In the genomic region with DNA sequence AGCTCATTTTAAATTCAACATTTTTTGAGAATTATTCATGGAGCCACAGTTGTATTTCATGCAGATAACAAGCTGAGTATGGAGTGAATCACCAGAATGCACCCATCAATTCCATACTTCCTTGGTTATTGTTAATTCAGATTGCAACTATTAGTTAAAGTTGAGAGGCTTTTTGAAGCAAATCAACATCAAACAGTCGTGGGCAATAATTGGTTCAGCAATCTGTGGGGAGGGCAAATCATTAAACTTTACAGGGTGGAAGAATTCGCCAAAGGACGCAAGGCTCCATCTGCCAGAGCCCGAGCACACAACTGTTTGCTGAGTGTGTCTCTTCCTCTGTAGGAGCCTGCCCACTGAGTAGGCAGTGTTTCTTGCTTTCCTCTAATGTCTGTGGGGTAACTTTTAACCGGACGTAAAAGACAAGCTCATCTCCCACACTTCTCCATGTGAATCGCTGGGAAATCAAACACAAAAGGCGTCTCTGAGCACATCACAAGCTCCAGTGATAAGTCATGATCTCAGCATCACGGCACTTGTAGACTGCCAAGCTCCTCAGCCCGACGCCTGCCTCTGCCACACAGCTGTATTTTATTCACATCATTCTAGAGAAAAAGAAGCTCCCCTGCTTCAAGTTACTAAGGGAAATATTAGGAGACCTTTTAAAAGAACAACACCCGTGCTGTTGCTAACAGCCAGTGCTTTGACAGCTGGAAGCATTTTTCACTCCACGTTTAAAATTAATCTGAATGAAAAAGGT, we compare ENCODE assay signal across 10 mouse cellular contexts.
DNase-seq lines count a peak whose midpoint lies in the region; ATAC-seq lines count a peak whose summit lies in the region.
"Had no signal": no experiment of that assay in that cellular context is flagged by ENCODE, and none has a peak within 500 bp of the region (broad histone marks: within the 10 kb centered on the region; RNA-seq: fewer than 3 reads in every experiment).

No protein-coding gene starts in this region.

- no peak overlapping the region for H3K4me2 ChIP-seq in midbrain, embryonic 12.5 days (replicated peaks)
- H3K4me2 ChIP-seq in midbrain, embryonic 13.5 days (replicated peaks), result no peak overlapping the region
- no peak overlapping the region for H3K4me2 ChIP-seq in embryonic facial prominence, embryonic 11.5 days (ENCODE audit: low read depth, low read length)
- H3K4me2 ChIP-seq in neural tube, embryonic 14.5 days (ENCODE audit: low read depth, low read length), result peak overlapping the region; percentile 23; the same call in 1 of the 2 replicates
- H3K4me2 ChIP-seq: heart, embryonic 15.5 days had no signal

- peak; percentile 79 for DNase-seq in embryonic facial prominence, embryonic 11.5 days (ENCODE audit: low spot score)
- peak; percentile 26 for DNase-seq in layer of hippocampus, adult 9-10 months (ENCODE audit: low spot score)
- no peak for DNase-seq in adrenal gland, adult 2 months
- DNase-seq: kidney, adult 11 months had no signal

- H3K27me3 ChIP-seq in midbrain, embryonic 12.5 days, result no peaks in the 10 kb centered on the region
- H3K27me3 ChIP-seq in midbrain, embryonic 13.5 days, result no peaks in the 10 kb centered on the region
- H3K27me3 ChIP-seq in embryonic facial prominence, embryonic 11.5 days (ENCODE audit: control insufficient read depth, insufficient read depth, low read length), result no peaks in the 10 kb centered on the region
- H3K27me3 ChIP-seq in neural tube, embryonic 14.5 days (ENCODE audit: control insufficient read depth, insufficient read depth, low read length), result no peaks in the 10 kb centered on the region
- H3K27me3 ChIP-seq: heart, embryonic 15.5 days had no signal

- H3K4me1 ChIP-seq in midbrain, embryonic 12.5 days, result peaks cover 7% of the 10 kb centered on the region; the same call in 1 of the 2 replicates
- H3K4me1 ChIP-seq in midbrain, embryonic 13.5 days (replicated peaks), result 0 out of 2 replicates have a peak, but pooled peaks cover 9% of the 10 kb centered on the region
- H3K4me1 ChIP-seq in embryonic facial prominence, embryonic 11.5 days (ENCODE audit: control insufficient read depth, insufficient read depth, low read length), result no peaks in the 10 kb centered on the region
- H3K4me1 ChIP-seq in neural tube, embryonic 14.5 days (ENCODE audit: control insufficient read depth, insufficient read depth, low read length), result peaks cover 4% of the 10 kb centered on the region; the same call in 1 of the 2 replicates
- H3K4me1 ChIP-seq: heart, embryonic 15.5 days had no signal

- no peaks in the 10 kb centered on the region for H3K36me3 ChIP-seq in midbrain, embryonic 12.5 days
- no peaks in the 10 kb centered on the region for H3K36me3 ChIP-seq in midbrain, embryonic 13.5 days
- H3K36me3 ChIP-seq in embryonic facial prominence, embryonic 11.5 days (replicated peaks; ENCODE audit: control insufficient read depth, insufficient read depth, low read depth, low read length), result no peaks in the 10 kb centered on the region
- H3K36me3 ChIP-seq in neural tube, embryonic 14.5 days (ENCODE audit: control insufficient read depth, insufficient read depth, low read length), result no peaks in the 10 kb centered on the region
- H3K36me3 ChIP-seq: heart, embryonic 15.5 days had no signal

- WGBS in midbrain, embryonic 12.5 days, result 73% methylated on average over 13 of the region's 13 CpGs
- 63% methylated on average over 13 of the region's 13 CpGs for WGBS in midbrain, embryonic 13.5 days
- 34% methylated on average over 13 of the region's 13 CpGs for WGBS in embryonic facial prominence, embryonic 11.5 days
- 30% methylated on average over 13 of the region's 13 CpGs for WGBS in neural tube, embryonic 14.5 days

- H3K4me3 ChIP-seq in midbrain, embryonic 12.5 days, result no peak overlapping the region
- H3K4me3 ChIP-seq in midbrain, embryonic 13.5 days (replicated peaks), result no peak overlapping the region
- H3K4me3 ChIP-seq in embryonic facial prominence, embryonic 11.5 days (ENCODE audit: low read depth, low read length), result no peak overlapping the region
- no peak overlapping the region for H3K4me3 ChIP-seq in neural tube, embryonic 14.5 days (ENCODE audit: low read depth, low read length)
- H3K4me3 ChIP-seq: erythroblast, embryonic 14.5 days; heart, embryonic 15.5 days had no signal

- no peak for ATAC-seq in midbrain, embryonic 12.5 days (ENCODE audit: low FRiP score, low read depth)
- ATAC-seq in midbrain, embryonic 13.5 days, result no peak
- no peak for ATAC-seq in embryonic facial prominence, embryonic 11.5 days (replicated peaks; ENCODE audit: insufficient number of reproducible peaks, low FRiP score, low TSS enrichment, low read depth)
- ATAC-seq in neural tube, embryonic 14.5 days (ENCODE audit: low read depth), result peak; percentile 65; the same call in 1 of the 2 replicates
- no peak for ATAC-seq in erythroid progenitor cell, adult 5-6 weeks (replicated peaks; ENCODE audit: low FRiP score, poor library complexity, severe bottlenecking)

- no peak overlapping the region for H3K9ac ChIP-seq in midbrain, embryonic 12.5 days (replicated peaks)
- no peak overlapping the region for H3K9ac ChIP-seq in midbrain, embryonic 13.5 days (replicated peaks)
- H3K9ac ChIP-seq in embryonic facial prominence, embryonic 11.5 days (replicated peaks; ENCODE audit: low read length), result no peak overlapping the region
- H3K9ac ChIP-seq in neural tube, embryonic 14.5 days (replicated peaks; ENCODE audit: low read depth, low read length), result no peak overlapping the region
- H3K9ac ChIP-seq: heart, embryonic 15.5 days had no signal

- H3K27ac ChIP-seq in midbrain, embryonic 12.5 days (replicated peaks), result 0 out of 2 replicates have a peak overlapping the region, but pooled peaks have one; percentile 2
- no peak overlapping the region for H3K27ac ChIP-seq in midbrain, embryonic 13.5 days
- peak overlapping the region; percentile 22; the same call in 1 of the 2 replicates for H3K27ac ChIP-seq in embryonic facial prominence, embryonic 11.5 days (replicated peaks; ENCODE audit: low read depth, low read length)
- no peak overlapping the region for H3K27ac ChIP-seq in neural tube, embryonic 14.5 days (ENCODE audit: low read depth, low read length)
- H3K27ac ChIP-seq: heart, embryonic 15.5 days had no signal

- no peaks in the 10 kb centered on the region for H3K9me3 ChIP-seq in midbrain, embryonic 12.5 days
- peaks cover 5% of the 10 kb centered on the region; the same call in 1 of the 2 replicates for H3K9me3 ChIP-seq in midbrain, embryonic 13.5 days
- no peaks in the 10 kb centered on the region for H3K9me3 ChIP-seq in embryonic facial prominence, embryonic 11.5 days (replicated peaks; ENCODE audit: control insufficient read depth, low read length)
- no peaks in the 10 kb centered on the region for H3K9me3 ChIP-seq in neural tube, embryonic 14.5 days (ENCODE audit: control insufficient read depth, low read length)
- H3K9me3 ChIP-seq: heart, embryonic 15.5 days had no signal

Comparison
In these comparisons a context has a peak if more than half of its experiments do, and no peak if none do; other contexts are left out.
1. H3K27ac ChIP-seq: peak in midbrain, embryonic 12.5 days (single experiment) and embryonic facial prominence, embryonic 11.5 days (single experiment); none in midbrain, embryonic 13.5 days (single experiment) and neural tube, embryonic 14.5 days (single experiment).